Mouse (Mus musculus) urinary bladder, postnatal 10 days (tissue): ENCODE measurements around the gene Rab17.

ENCODE experiments used
- DNase-seq: peaks from one replicate; pipeline ENCODE4 v3.0.0; 2022; ENCODE audit warnings: low spot score

The Rab17 gene

DNA sequence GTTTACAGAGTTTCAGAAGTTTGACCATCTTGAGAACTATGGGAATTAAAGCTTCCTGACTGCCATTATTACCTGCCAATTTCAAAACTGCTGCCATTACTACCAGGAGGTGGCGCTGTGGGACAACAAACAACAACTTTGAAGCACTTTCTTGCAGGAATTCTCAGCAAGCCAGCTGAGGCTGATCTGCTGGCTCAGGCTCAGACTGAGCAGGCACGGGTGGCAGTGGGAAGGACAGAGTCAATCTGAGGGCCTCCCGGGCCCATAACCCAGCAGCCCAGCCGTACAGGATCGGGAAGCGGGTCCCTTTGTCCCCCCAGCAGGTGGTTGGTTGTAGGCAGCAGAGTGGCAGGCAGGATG is 40.9 kb downstream of the Rab17 start:
- DNase-seq = peak; percentile 73

- no peak for DNase-seq
These were observed 41.4 kb downstream of the Rab17 start for GRCm38 (mm10) chr1:90927929-90928574.

DNA sequence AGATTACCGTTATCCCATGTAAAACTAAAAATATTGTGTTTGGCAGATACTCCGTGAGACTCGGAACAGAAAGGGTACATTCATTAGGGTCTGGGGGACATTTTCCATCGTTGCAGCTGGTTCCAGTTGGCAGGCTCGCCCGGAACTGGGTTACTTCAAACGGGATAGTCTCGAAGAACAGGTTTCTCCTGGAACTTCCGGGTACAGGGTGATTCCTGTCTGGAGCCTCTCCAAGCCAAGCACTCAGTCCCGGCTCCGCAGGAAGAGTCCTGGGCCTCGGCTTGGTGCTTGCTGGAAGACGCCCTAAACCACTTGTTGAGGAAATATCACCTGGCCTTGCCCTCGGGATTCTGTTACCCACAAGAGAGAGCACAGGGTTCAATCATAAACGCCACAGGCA is 42.2 kb downstream of the Rab17 start:
- no peak for DNase-seq

DNA sequence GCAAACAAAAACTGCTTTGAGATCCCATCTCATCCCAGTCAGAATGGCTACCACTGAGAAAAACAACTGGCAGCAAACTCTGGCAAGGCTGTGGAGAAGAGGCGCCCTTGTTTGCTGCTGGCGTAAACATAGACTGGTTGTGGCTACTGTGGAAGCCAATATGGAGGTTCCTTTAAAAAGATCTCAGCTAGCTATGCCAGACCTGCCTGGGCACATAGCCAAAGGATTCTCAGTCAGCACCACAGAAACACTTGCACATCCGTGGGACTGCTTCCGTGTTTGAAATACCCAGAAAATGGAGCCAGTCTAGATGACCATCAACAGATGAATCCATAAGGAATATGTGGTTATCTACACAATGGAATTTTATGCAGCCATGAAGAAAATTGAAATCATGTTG is 43.4 kb downstream of the Rab17 start:
- no peak for DNase-seq

GRCm38 (mm10) chr1:90921687-90922086 is 47.8 kb downstream of the Rab17 start:
- no peak for DNase-seq

GRCm38 (mm10) chr1:90917509-90917908 is 52.0 kb downstream of the Rab17 start:
- no peak for DNase-seq

DNA sequence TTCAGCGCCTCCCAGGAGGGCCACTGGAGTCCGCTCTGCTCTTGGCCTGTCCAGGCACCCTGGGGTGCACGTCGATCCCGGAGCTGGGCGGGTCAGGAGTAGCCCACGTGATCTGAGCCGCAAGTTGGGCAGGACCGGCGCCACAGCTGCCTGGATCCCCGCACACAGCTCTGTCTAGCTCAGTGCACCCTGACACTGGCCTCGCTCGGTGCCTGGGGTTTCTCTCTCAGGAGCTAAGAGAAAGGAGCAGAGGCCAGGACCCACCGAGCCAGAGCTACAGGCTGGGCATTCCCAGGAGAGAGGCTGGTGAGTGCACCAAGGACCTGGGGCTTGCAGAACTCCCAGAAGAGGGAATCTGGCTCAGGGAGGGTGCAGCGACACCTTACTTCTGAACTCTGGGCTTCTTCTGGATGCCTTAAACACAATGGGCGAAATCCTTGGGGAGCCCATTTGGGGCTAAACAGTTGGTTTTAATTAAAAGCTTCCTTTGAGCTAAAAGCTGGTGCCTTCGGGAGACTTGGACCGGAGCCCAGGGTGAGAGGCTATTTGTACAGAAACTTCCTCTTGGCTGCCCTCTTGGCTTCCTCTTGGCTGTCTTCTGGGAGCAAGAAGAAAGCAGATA is 54.4 kb downstream of the Rab17 start, which contains the start of gene Mlph:
Mlph (plus strand) TSS at position 138 of the 622 bp plus-strand sequence.
- DNase-seq = no peak

GRCm38 (mm10) chr1:90913231-90913630 is 56.2 kb downstream of the Rab17 start:
- DNase-seq = no peak

- DNase-seq = no peak
These were observed 59.8 kb downstream of the Rab17 start for GRCm38 (mm10) chr1:90909631-90910152.

DNA sequence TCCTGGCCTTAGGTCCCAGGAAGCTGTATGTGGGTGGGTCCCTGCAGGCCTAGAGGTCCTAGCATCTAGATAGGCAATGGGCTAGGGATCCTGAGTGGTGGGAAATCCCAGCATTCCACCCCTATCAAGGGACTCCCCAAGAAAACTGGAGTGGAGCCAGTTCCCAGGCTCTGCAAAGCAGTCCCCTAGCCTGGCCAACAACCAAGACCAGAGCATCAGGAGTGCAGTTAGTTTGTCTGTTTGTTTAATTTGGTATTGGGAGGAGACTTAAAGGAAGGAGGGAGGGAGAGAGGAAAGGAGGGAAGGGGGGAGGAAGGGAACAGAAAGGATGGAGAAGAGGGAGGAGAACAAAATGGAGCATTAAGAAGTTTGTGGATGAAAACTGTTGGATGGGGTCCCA is 60.3 kb downstream of the Rab17 start:
- no peak for DNase-seq
